Mouse (Mus musculus) lung, postnatal 25 days (tissue): Measurements from ENCODE around the gene Mctp1.

Source experiments
- DNase-seq: peaks from one replicate; pipeline ENCODE4 v3.0.0; 2022; ENCODE audit warnings: low spot score

Gene Mctp1

GRCm38 (mm10) chr13:76824932-76825694 is 440.8 kb downstream of the Mctp1 start:
- no peak for DNase-seq

GRCm38 (mm10) chr13:76827738-76828137 is 443.4 kb downstream of the Mctp1 start:
- DNase-seq: no peak

- DNase-seq: no peak
These were observed 453.7 kb downstream of the Mctp1 start for GRCm38 (mm10) chr13:76838031-76838430.

- no peak for DNase-seq
These were observed 456.4 kb downstream of the Mctp1 start for GRCm38 (mm10) chr13:76840712-76841111.

GRCm38 (mm10) chr13:76844629-76845255 is 460.4 kb downstream of the Mctp1 start:
- peak; percentile 16 for DNase-seq

- no peak for DNase-seq
These were observed 466.2 kb downstream of the Mctp1 start for GRCm38 (mm10) chr13:76850412-76851054.

- no peak for DNase-seq
These were observed 470.0 kb downstream of the Mctp1 start for GRCm38 (mm10) chr13:76854306-76854705.

GRCm38 (mm10) chr13:76855021-76855420 is 470.7 kb downstream of the Mctp1 start:
- no peak for DNase-seq

GRCm38 (mm10) chr13:76857024-76857423 is 472.7 kb downstream of the Mctp1 start:
- no peak for DNase-seq

- no peak for DNase-seq
These were observed 473.7 kb downstream of the Mctp1 start for GRCm38 (mm10) chr13:76858078-76858482.

GRCm38 (mm10) chr13:76870291-76870690 is 486.0 kb downstream of the Mctp1 start:
- DNase-seq: no peak

GRCm38 (mm10) chr13:76877887-76878763 is 493.8 kb downstream of the Mctp1 start:
- DNase-seq: no peak

- DNase-seq: no peak
These were observed 494.7 kb downstream of the Mctp1 start for GRCm38 (mm10) chr13:76879008-76879407.

GRCm38 (mm10) chr13:76884517-76885092 is 500.3 kb downstream of the Mctp1 start:
- DNase-seq: no peak

GRCm38 (mm10) chr13:76892987-76893386 is 508.7 kb downstream of the Mctp1 start:
- DNase-seq: no peak

GRCm38 (mm10) chr13:76895770-76896456 is 511.6 kb downstream of the Mctp1 start:
- no peak for DNase-seq

- no peak for DNase-seq
These were observed 512.1 kb downstream of the Mctp1 start for GRCm38 (mm10) chr13:76896457-76896790.

- no peak for DNase-seq
These were observed 534.0 kb downstream of the Mctp1 start for GRCm38 (mm10) chr13:76918321-76918720.

- DNase-seq: no peak
These were observed 542.5 kb downstream of the Mctp1 start for GRCm38 (mm10) chr13:76926851-76927250.

GRCm38 (mm10) chr13:76927875-76928440 is 543.6 kb downstream of the Mctp1 start:
- DNase-seq: no peak

GRCm38 (mm10) chr13:76929152-76929551 is 544.8 kb downstream of the Mctp1 start:
- DNase-seq: no peak
